Mouse (Mus musculus): ENCODE data around the gene Garem2.

Garem2 gene

GRCm38 (mm10) chr5:30111771-30112170 is 6.8 kb downstream of the Garem2 start:
- DNase-seq (ENCODE audit: low spot score in 2 of 2): no peak

GRCm38 (mm10) chr5:30112533-30113068 is 7.6 kb downstream of the Garem2 start:
- DNase-seq (ENCODE audit: low spot score in 2 of 2): no peak

GRCm38 (mm10) chr5:30113881-30114760 is 9.2 kb downstream of the Garem2 start:
- peak; percentile 37 to 45 for DNase-seq (ENCODE audit: low spot score in 2 of 2)

- no peak for DNase-seq (ENCODE audit: low spot score in 2 of 2)
Observed at GRCm38 (mm10) chr5:30114761-30115140, 9.8 kb downstream of the Garem2 start.

- DNase-seq (ENCODE audit: low spot score in 2 of 2): no peak
Observed at GRCm38 (mm10) chr5:30115718-30116117, 10.8 kb downstream of the Garem2 start.

- no peak for DNase-seq (ENCODE audit: low spot score in 2 of 2)
Observed at GRCm38 (mm10) chr5:30118018-30118417, 13.1 kb downstream of the Garem2 start.

- no peak for DNase-seq (ENCODE audit: low spot score in 2 of 2)
Observed at GRCm38 (mm10) chr5:30119163-30119562, 14.2 kb downstream of the Garem2 start.

- DNase-seq (ENCODE audit: low spot score in 2 of 2): no peak
Observed at GRCm38 (mm10) chr5:30120106-30120505, 15.1 kb downstream of the Garem2 start.

GRCm38 (mm10) chr5:30122481-30122880 is 17.5 kb downstream of the Garem2 start:
- no peak for DNase-seq (ENCODE audit: low spot score in 2 of 2)

GRCm38 (mm10) chr5:30125587-30125986 is 20.6 kb downstream of the Garem2 start:
- no peak for DNase-seq (ENCODE audit: low spot score in 2 of 2)

- DNase-seq (ENCODE audit: low spot score in 2 of 2): no peak
Observed at GRCm38 (mm10) chr5:30126756-30127155, 21.8 kb downstream of the Garem2 start.

GRCm38 (mm10) chr5:30127921-30128597 is 23.1 kb downstream of the Garem2 start:
- DNase-seq (ENCODE audit: low spot score in 2 of 2): no peak

- DNase-seq (ENCODE audit: low spot score in 2 of 2): no peak
Observed at GRCm38 (mm10) chr5:30128680-30129079, 23.7 kb downstream of the Garem2 start.

- no peak for DNase-seq (ENCODE audit: low spot score in 2 of 2)
Observed at GRCm38 (mm10) chr5:30131246-30131645, 26.3 kb downstream of the Garem2 start.

GRCm38 (mm10) chr5:30132173-30132572 is 27.2 kb downstream of the Garem2 start:
- DNase-seq (ENCODE audit: low spot score in 2 of 2): no peak

- no peak for DNase-seq (ENCODE audit: low spot score in 2 of 2)
Observed at GRCm38 (mm10) chr5:30135711-30136231, 30.8 kb downstream of the Garem2 start.

- no peak for DNase-seq (ENCODE audit: low spot score in 2 of 2)
Observed at GRCm38 (mm10) chr5:30137271-30137670, 32.3 kb downstream of the Garem2 start.

GRCm38 (mm10) chr5:30138193-30138592 is 33.2 kb downstream of the Garem2 start:
- DNase-seq (ENCODE audit: low spot score in 2 of 2): no peak

- no peak for DNase-seq (ENCODE audit: low spot score in 2 of 2)
Observed at GRCm38 (mm10) chr5:30146526-30146925, 41.6 kb downstream of the Garem2 start.

- no peak for DNase-seq (ENCODE audit: low spot score in 2 of 2)
Observed at GRCm38 (mm10) chr5:30148133-30148920, 43.4 kb downstream of the Garem2 start.

GRCm38 (mm10) chr5:30152007-30152406 is 47.0 kb downstream of the Garem2 start:
- peak in 1 of 2 experiments; percentile 62 for DNase-seq (ENCODE audit: low spot score in 2 of 2)

- no peak for DNase-seq (ENCODE audit: low spot score in 2 of 2)
Observed at GRCm38 (mm10) chr5:30152413-30152812, 47.5 kb downstream of the Garem2 start.

Measured in heart, adult 9 months (tissue).